Mouse (Mus musculus) G1E-ER4 (cell line): ENCODE results near the gene Krt16. TPM values are rescaled to one million over a fixed set of nuclear protein-coding genes. Genes with fewer than 3 reads are reported as not detected.

Source experiments
- GATA1 ChIP-seq: IDR thresholded peaks from one replicate; pipeline ENCODE4 v1.8.0; 2012; ENCODE audit warnings: low read length, inconsistent platforms
- polyA plus RNA-seq: library from polyadenylated mRNA; stranded (reverse); fragments of >175 nt; gene quantifications from 2 replicates; pipeline ENCODE4 v1.2.3, GENCODE M21; 2012

Gene Krt16
- polyA plus RNA-seq, 1 experiment: not detected

GRCm38 (mm10) chr11:100262058-100262980 lies 13.6 kb upstream of the Krt16 start:
- no peak for TF ChIP-seq GATA1

GRCm38 (mm10) chr11:100261235-100261605 lies 12.5 kb upstream of the Krt16 start:
- TF ChIP-seq GATA1: no peak

GRCm38 (mm10) chr11:100260514-100261234 lies 12.0 kb upstream of the Krt16 start, which contains the start of gene Krt17:
Krt17 (minus strand) TSS chr11:100261029.
- no peak for TF ChIP-seq GATA1

- no peak for TF ChIP-seq GATA1
Measured at GRCm38 (mm10) chr11:100259079-100259478, 10.4 kb upstream of the Krt16 start.

GRCm38 (mm10) chr11:100257967-100258366 lies 9.3 kb upstream of the Krt16 start:
- TF ChIP-seq GATA1: no peak

- no peak for TF ChIP-seq GATA1
Measured at GRCm38 (mm10) chr11:100255514-100255913, 6.8 kb upstream of the Krt16 start.

GRCm38 (mm10) chr11:100254360-100255090 lies 5.8 kb upstream of the Krt16 start:
- no peak for TF ChIP-seq GATA1

- no peak for TF ChIP-seq GATA1
Measured at GRCm38 (mm10) chr11:100221741-100222140, 27.0 kb downstream of the Krt16 start.

GRCm38 (mm10) chr11:100219304-100219703 lies 29.4 kb downstream of the Krt16 start:
- TF ChIP-seq GATA1: no peak

GRCm38 (mm10) chr11:100208542-100208941 lies 40.2 kb downstream of the Krt16 start:
- no peak for TF ChIP-seq GATA1

GRCm38 (mm10) chr11:100207498-100207897 lies 41.2 kb downstream of the Krt16 start, which contains the start of gene Krt14:
Krt14 (minus strand) TSS chr11:100207548.
- TF ChIP-seq GATA1: no peak

GRCm38 (mm10) chr11:100203448-100203847 lies 45.3 kb downstream of the Krt16 start:
- TF ChIP-seq GATA1: no peak

GRCm38 (mm10) chr11:100202906-100203305 lies 45.8 kb downstream of the Krt16 start:
- TF ChIP-seq GATA1: no peak

GRCm38 (mm10) chr11:100200104-100200820 lies 48.4 kb downstream of the Krt16 start:
- no peak for TF ChIP-seq GATA1

GRCm38 (mm10) chr11:100198666-100199065 lies 50.0 kb downstream of the Krt16 start:
- TF ChIP-seq GATA1: no peak

Other genes starting within 250 kb of the Krt16 start
- gene Krt33a, start 232.7 kb downstream of the Krt16 start, polyA plus RNA-seq: not detected in 2 replicates
- gene Krt33b, start 219.0 kb downstream of the Krt16 start, polyA plus RNA-seq: not detected in 2 replicates
- gene Krt34, start 207.3 kb downstream of the Krt16 start, polyA plus RNA-seq: not detected in 2 replicates
- gene Krt31, start 198.4 kb downstream of the Krt16 start, polyA plus RNA-seq: not detected in 2 replicates
- gene Krt32, start 160.7 kb downstream of the Krt16 start, polyA plus RNA-seq: not detected in 2 replicates
- not detected in 2 replicates for gene Krt35, start 152.7 kb downstream of the Krt16 start, polyA plus RNA-seq
- gene Krt36, start 143.3 kb downstream of the Krt16 start, polyA plus RNA-seq: not detected in 2 replicates
- gene Krt13, start 127.3 kb downstream of the Krt16 start, polyA plus RNA-seq: not detected in 2 replicates
- gene Krt15, start 113.0 kb downstream of the Krt16 start, polyA plus RNA-seq: not detected in 2 replicates
- not detected in 2 replicates for gene Krt19, start 100.2 kb downstream of the Krt16 start, polyA plus RNA-seq
- not detected in 2 replicates for gene Krt9, start 55.7 kb downstream of the Krt16 start, polyA plus RNA-seq
- gene Krt14, start 41.4 kb downstream of the Krt16 start, polyA plus RNA-seq: not detected in 2 replicates
- gene Krt17, start 12.1 kb upstream of the Krt16 start, polyA plus RNA-seq: 0.04 TPM in 1 of 2 replicates, not detected in the other
- not detected in 2 replicates for gene Krt42, start 21.0 kb upstream of the Krt16 start, polyA plus RNA-seq
- 517 and 775 TPM in 2 replicates for gene Eif1, start 71.0 kb upstream of the Krt16 start, polyA plus RNA-seq
- gene Gast, start 85.5 kb upstream of the Krt16 start, polyA plus RNA-seq: not detected in 2 replicates
- gene Hap1, start 107.2 kb upstream of the Krt16 start, polyA plus RNA-seq: not detected in 2 replicates
- gene Jup, start 148.9 kb upstream of the Krt16 start, polyA plus RNA-seq: not detected in 2 replicates
- gene P3h4, start 165.9 kb upstream of the Krt16 start, polyA plus RNA-seq: not detected in 2 replicates
- gene Fkbp10, start 166.8 kb upstream of the Krt16 start, polyA plus RNA-seq: not detected in 2 replicates
- 51.0 and 63.7 TPM in 2 replicates for gene Nt5c3b, start 192.9 kb upstream of the Krt16 start, polyA plus RNA-seq
- gene Klhl10, start 193.0 kb upstream of the Krt16 start, polyA plus RNA-seq: 0.09 TPM in 2 replicates
- gene Klhl11, start 223.8 kb upstream of the Krt16 start, polyA plus RNA-seq: 3.4 and 3.8 TPM in 2 replicates